Mouse (Mus musculus): ENCODE results near the gene Vmn1r137.
"Not testable (repeated sequence)": the region's sequence is repeated elsewhere in the genome, so short reads cannot be mapped to it uniquely, and the experiment has no call there.

The Vmn1r137 gene

GRCm38 (mm10) chr7:21994287-21994686 lies at the start of gene Vmn1r137:
TSS of gene Vmn1r137 (plus strand) at chr7:21994587.
- DNase-seq (ENCODE audit: low read depth, low spot score), result not testable (repeated sequence)

- not testable (repeated sequence) for DNase-seq (ENCODE audit: low read depth, low spot score)
Observed at GRCm38 (mm10) chr7:22028797-22029196, 34.4 kb downstream of the Vmn1r137 start, which contains the start of gene Vmn1r138. TSS of gene Vmn1r138 (minus strand) at chr7:22028897.
